Mouse (Mus musculus) heart, postnatal 25 days (tissue): ENCODE data around the gene Tctex1d2. TPM values are rescaled to one million over a fixed set of nuclear protein-coding genes. Genes with fewer than 3 reads are reported as not detected.

ENCODE experiments used
- DNase-seq: peaks from one replicate; pipeline ENCODE4 v3.0.0; 2022; ENCODE audit warnings: low spot score
- intact Hi-C: fragments of 180-260 bp; cut with DNase I; formaldehyde crosslinking; loops from one replicate; pipeline ENCODE4 v1.15.1; 2025
- total RNA-seq, 2 experiments: library from RNA; stranded (reverse); gene quantifications; 2 replicates each; pipeline ENCODE4 v1.2.3; 2021

Tctex1d2 gene
- total RNA-seq: 1 to 10 TPM; 7.4 to 8.0 TPM

- intact Hi-C loops: no loop called here
- DNase-seq: peak; percentile 95
These were observed at the start of gene Tctex1d2 for GRCm38 (mm10) chr16:32419517-32420483. Tctex1d2 (plus strand) TSS chr16:32419702.

- DNase-seq: no peak
- intact Hi-C loops: loop anchor here (5.0 kb wide), 1 partner anchor 86 kb away; no protein-coding TSS in a partner anchor
These were observed 48.2 kb upstream of the Tctex1d2 start for GRCm38 (mm10) chr16:32371351-32371750.

- DNase-seq: no peak
- intact Hi-C loops: no loop called here
These were observed 39.9 kb upstream of the Tctex1d2 start for GRCm38 (mm10) chr16:32379575-32379974.

GRCm38 (mm10) chr16:32382901-32383300 is 36.6 kb upstream of the Tctex1d2 start:
- DNase-seq: no peak
- intact Hi-C loops: no loop called here

GRCm38 (mm10) chr16:32384885-32385284 is 34.6 kb upstream of the Tctex1d2 start:
- no peak for DNase-seq
- intact Hi-C loops: no loop called here

GRCm38 (mm10) chr16:32386826-32387225 is 32.7 kb upstream of the Tctex1d2 start:
- no peak for DNase-seq
- intact Hi-C loops: no loop called here

GRCm38 (mm10) chr16:32389049-32389448 is 30.5 kb upstream of the Tctex1d2 start:
- DNase-seq: no peak
- intact Hi-C loops: no loop called here

- DNase-seq: no peak
- intact Hi-C loops: no loop called here
These were observed 29.7 kb upstream of the Tctex1d2 start for GRCm38 (mm10) chr16:32389841-32390240.

- intact Hi-C loops: no loop called here
- DNase-seq: no peak
These were observed 28.6 kb upstream of the Tctex1d2 start for GRCm38 (mm10) chr16:32390882-32391281.

- intact Hi-C loops: no loop called here
- DNase-seq: no peak
These were observed 23.6 kb upstream of the Tctex1d2 start for GRCm38 (mm10) chr16:32395679-32396540.

- intact Hi-C loops: no loop called here
- DNase-seq: no peak
These were observed 23.0 kb upstream of the Tctex1d2 start for GRCm38 (mm10) chr16:32396541-32396835.

- no peak for DNase-seq
- intact Hi-C loops: no loop called here
These were observed 21.3 kb upstream of the Tctex1d2 start for GRCm38 (mm10) chr16:32398206-32398605.

GRCm38 (mm10) chr16:32400267-32400666 is 19.2 kb upstream of the Tctex1d2 start, which contains the start of gene Tm4sf19:
Tm4sf19 (plus strand) TSS chr16:32400506.
- intact Hi-C loops: no loop called here
- no peak for DNase-seq

- DNase-seq: no peak
- intact Hi-C loops: no loop called here
These were observed 18.1 kb upstream of the Tctex1d2 start for GRCm38 (mm10) chr16:32401335-32401965.

- intact Hi-C loops: no loop called here
- no peak for DNase-seq
These were observed 16.7 kb upstream of the Tctex1d2 start for GRCm38 (mm10) chr16:32402818-32403217.

- intact Hi-C loops: no loop called here
- no peak for DNase-seq
These were observed 13.8 kb upstream of the Tctex1d2 start for GRCm38 (mm10) chr16:32405716-32406115.

GRCm38 (mm10) chr16:32406671-32407070 is 12.8 kb upstream of the Tctex1d2 start:
- intact Hi-C loops: no loop called here
- DNase-seq: no peak

- DNase-seq: no peak
- intact Hi-C loops: no loop called here
These were observed 11.8 kb upstream of the Tctex1d2 start for GRCm38 (mm10) chr16:32407730-32408129.

- no peak for DNase-seq
- intact Hi-C loops: no loop called here
These were observed 2.0 kb upstream of the Tctex1d2 start for GRCm38 (mm10) chr16:32417457-32417856.

GRCm38 (mm10) chr16:32427506-32427905 is 8.0 kb downstream of the Tctex1d2 start:
- intact Hi-C loops: no loop called here
- no peak for DNase-seq
